Mouse (Mus musculus): ENCODE results near the gene Lrmda. TPM values are rescaled to one million over a fixed set of nuclear protein-coding genes. Genes with fewer than 3 reads are reported as not detected.
A peak's percentile ranks its signal among the peaks of the same experiment; 100 is the strongest.

Gene Lrmda
- polyA plus RNA-seq, 1 experiment from 2014 or later, result 0.20 TPM

DNA sequence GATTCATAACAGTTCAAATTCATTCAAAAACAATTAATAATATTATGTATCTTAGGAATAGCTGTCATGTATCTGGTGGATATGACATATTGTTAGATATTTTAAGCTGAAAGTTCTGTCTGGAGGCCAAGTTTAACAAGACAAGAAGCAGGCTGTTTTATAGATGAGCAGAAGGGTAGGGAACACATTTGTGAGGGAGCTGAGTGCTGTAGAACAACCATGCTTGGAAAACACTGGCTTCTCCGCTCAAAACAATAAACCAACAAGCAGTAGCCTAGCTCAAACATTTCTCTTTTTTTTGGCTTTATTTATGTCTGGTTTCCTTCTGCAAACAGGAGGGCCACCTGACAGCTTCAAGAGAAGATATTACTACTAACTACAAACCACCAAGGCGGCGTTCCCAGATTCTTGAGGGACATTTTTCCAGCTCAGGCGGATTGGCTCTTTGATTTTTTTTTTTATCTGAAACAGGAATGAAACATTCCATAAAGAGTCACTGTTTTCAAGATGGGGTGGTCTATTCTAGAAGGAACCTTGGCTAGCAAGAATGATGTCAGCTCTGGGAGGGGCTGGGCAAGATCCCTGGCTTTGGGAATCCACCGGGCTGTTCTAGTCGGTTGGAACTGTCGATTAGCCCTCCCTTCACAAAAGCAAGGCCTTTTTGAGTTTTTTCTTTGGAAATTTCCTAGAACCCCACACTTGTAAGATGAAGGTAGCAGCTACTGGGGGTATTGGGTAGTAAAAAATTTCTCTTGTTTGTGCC is 304.2 kb downstream of the Lrmda start:
- H3K27me3 ChIP-seq (ENCODE audit: poor library complexity, severe bottlenecking), result peaks cover 6% of the 10 kb centered on the region; the same call in 1 of the 2 replicates
- DNase-seq (ENCODE audit: extremely low spot score, low spot score), result no peak
- H3K36me3 ChIP-seq (replicated peaks), result no peaks in the 10 kb centered on the region
- H3K9me3 ChIP-seq, result no peaks in the 10 kb centered on the region
- no peaks in the 10 kb centered on the region for H3K4me1 ChIP-seq
- no peak overlapping the region for H3K27ac ChIP-seq
- no peak overlapping the region for H3K4me3 ChIP-seq
- WGBS, result 95% methylated on average over 7 of the region's 7 CpGs

DNA sequence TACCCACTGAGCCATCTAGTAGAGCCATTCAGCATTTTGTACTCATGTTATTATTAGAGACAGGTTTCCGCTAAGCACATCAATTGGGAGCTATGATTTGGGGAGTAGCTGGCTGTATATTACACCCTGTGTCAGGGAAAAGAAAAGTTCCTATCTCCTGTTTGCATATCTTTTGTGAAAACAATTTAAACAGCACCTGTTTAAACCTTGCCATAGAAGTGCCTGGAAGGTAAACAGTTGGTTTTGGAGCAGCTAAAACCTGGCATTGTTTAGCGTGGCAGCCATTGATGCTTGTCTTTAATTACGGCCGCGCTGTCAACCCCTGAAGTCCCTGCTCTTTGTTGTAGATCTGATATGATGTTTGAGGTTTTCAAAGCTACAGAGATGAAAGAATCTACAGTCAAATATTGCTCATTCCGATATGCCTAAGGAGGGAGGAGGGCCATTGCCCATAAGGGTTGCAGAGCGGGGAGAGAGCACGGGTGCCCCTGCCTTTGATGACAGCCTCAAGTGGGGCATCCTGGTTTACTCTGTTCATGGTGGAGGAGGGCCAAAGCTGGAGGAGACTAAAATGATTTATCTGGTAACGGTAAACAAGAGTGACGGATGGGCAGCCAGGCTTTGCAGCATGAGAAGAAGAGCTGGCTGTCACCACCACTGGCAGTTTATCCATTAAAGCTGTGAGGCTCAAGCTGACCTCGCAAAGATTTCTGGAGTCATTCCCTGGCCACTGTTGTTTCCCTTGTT is 306.9 kb downstream of the Lrmda start:
- WGBS, result 93% methylated on average over 11 of the region's 11 CpGs
- Histone ChIP-seq H3K27ac (no peak overlapping the region), H3K27me3 (ENCODE audit: poor library complexity, severe bottlenecking) (peaks cover 19% of the 10 kb centered on the region; the same call in 1 of the 2 replicates)

DNA sequence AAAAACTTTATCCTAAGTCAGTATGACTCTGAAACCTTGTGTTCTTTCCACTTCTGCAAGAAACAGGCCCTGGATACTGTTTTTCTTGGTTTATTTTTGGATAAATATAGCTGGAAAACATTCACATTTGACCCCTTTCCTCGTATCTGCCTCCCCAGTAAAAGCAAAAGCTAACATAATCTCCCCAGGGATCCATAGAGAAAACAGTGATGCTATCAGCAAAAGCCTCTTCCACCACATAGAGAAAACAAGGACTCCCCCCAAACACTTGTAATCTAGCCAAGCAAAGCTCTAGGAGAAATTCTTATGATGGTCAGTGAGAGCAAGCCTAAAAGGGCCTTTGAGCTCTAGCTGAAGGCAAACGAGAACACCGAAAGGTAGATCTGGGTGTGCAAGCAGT is 309.7 kb downstream of the Lrmda start:
- Histone ChIP-seq H3K9me3 (no peaks in the 10 kb centered on the region), H3K4me1 (no peaks in the 10 kb centered on the region), H3K36me3 (replicated peaks) (no peaks in the 10 kb centered on the region), H3K27ac (no peak overlapping the region), H3K27me3 (ENCODE audit: poor library complexity, severe bottlenecking) (peaks cover 40% of the 10 kb centered on the region), H3K4me3 (no peak overlapping the region)
- 87% methylated on average over 3 of the region's 3 CpGs for WGBS
- DNase-seq (ENCODE audit: extremely low spot score, low spot score), result no peak

More for the DNA sequence above, 306.9 kb downstream of the Lrmda start:
- no peaks in the 10 kb centered on the region for H3K36me3 ChIP-seq (replicated peaks)
- H3K4me3 ChIP-seq, result no peak overlapping the region
- no peaks in the 10 kb centered on the region for H3K4me1 ChIP-seq
- no peak for DNase-seq (ENCODE audit: extremely low spot score, low spot score)
- H3K9me3 ChIP-seq, result no peaks in the 10 kb centered on the region

DNA sequence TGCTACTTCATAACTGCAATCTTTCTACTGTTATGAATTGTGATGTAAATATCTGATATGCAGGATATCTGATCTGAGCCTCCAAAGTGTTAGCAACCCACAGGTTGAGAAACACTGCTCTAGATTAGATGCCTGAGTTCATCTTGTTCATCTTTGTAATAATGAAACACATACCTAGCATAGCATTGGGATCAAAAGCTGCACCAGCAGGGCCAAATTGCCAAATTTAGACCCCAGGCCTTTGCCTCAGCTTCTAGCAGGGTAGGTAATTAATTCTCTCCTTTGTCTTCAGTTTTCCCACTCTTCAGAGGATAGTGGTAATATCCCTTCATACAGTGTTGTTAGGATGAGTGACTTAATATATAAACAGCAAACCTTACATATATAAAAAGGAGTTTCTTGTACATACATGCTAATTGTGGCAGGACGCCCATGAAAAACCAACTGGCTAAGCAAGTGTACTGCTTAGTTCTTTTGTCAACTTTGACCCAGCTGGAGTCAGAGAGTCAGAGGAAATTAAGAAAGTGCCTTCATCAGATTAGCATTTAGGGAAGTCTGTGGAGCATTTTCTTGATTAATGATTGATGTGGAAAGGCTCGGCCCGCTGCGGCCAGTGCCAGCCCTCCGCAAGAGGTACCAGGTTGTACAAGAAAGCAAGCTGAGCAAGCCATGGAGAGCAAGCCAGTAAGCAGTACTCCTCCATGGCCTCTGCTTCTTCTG is 315.7 kb downstream of the Lrmda start:
- Histone ChIP-seq H3K4me3 (no peak overlapping the region), H3K36me3 (replicated peaks) (no peaks in the 10 kb centered on the region), H3K9me3 (no peaks in the 10 kb centered on the region), H3K27ac (no peak overlapping the region), H3K27me3 (ENCODE audit: poor library complexity, severe bottlenecking) (peaks cover 72% of the 10 kb centered on the region), H3K4me1 (no peaks in the 10 kb centered on the region)
- no peak for DNase-seq (ENCODE audit: extremely low spot score, low spot score)
- WGBS, result 97% methylated on average over 5 of the region's 5 CpGs

DNA sequence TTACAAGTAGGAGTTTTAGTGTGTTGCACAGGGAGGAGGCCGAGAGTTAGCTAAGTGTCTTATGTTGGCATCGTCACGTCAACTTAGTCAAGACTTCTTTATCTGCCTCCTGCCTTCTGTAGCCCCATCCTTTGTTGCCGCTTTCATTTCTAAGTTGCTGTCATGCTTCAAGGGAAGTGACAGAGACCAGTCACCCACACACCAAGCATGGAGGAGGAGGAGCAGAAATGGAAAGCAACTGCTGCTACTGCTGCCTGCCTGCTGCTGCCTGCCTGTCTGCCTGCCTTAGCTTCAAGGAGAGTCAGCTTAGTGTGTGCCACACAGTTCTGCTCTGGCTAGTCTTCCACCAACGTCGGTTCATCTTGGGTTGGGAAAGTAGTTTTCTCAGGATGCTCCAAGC is 319.7 kb downstream of the Lrmda start:
- DNase-seq (ENCODE audit: extremely low spot score, low spot score), result no peak
- Histone ChIP-seq H3K36me3 (replicated peaks) (no peaks in the 10 kb centered on the region), H3K4me3 (no peak overlapping the region), H3K27me3 (ENCODE audit: poor library complexity, severe bottlenecking) (peaks cover 80% of the 10 kb centered on the region), H3K9me3 (no peaks in the 10 kb centered on the region), H3K4me1 (peaks cover 19% of the 10 kb centered on the region), H3K27ac (no peak overlapping the region)
- 87% methylated on average over 6 of the region's 6 CpGs for WGBS

DNA sequence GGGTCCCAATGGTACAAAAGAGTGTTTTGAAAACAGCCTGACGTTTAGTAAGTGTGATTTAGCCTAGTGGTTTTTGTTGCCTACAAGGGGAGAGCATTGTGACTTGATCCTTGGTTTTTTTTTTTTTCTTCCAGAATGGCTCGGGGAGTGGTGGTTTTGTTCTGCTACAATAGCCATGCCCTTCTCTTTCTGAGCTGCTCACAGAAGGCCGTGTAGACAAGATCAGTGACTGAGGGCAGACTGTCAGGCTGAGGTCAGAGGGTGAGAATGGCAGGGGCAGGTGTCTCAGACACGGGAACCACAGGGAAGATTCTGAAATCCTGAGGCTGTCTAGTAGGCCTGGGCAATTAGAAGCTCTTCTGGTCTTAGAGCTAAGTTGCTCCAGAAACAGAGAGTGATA is 323.8 kb downstream of the Lrmda start:
- H3K9me3 ChIP-seq, result no peaks in the 10 kb centered on the region
- peaks cover 100% of the 10 kb centered on the region for H3K27me3 ChIP-seq (ENCODE audit: poor library complexity, severe bottlenecking)
- no peaks in the 10 kb centered on the region for H3K36me3 ChIP-seq (replicated peaks)
- 13% methylated on average over 4 of the region's 4 CpGs for WGBS
- H3K27ac ChIP-seq, result no peak overlapping the region
- H3K4me1 ChIP-seq, result peaks cover 19% of the 10 kb centered on the region
- no peak overlapping the region for H3K4me3 ChIP-seq
- DNase-seq (ENCODE audit: extremely low spot score, low spot score), result no peak

DNA sequence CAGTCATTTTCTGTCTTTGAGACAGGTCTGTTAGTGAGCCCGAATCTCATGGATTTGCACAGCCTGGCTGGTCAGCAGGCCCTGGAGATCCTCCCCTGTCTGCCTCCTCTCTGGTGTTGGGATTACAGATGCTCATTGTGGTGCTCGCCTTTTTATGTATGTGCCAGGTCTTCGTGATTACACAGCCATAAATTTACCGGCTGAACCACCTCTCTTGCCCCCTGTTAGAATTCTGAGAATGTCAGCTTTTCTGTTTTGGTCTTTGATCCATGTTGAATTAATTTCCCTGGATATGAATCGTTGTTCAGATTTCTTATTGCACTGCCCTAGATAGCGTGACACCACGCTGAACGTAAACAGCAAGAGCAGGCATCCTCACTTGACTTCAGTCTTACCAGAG is 325.7 kb downstream of the Lrmda start:
- Histone ChIP-seq H3K9me3 (no peaks in the 10 kb centered on the region), H3K4me3 (no peak overlapping the region), H3K27ac (no peak overlapping the region), H3K4me1 (peaks cover 19% of the 10 kb centered on the region), H3K36me3 (replicated peaks) (no peaks in the 10 kb centered on the region), H3K27me3 (ENCODE audit: poor library complexity, severe bottlenecking) (peaks cover 97% of the 10 kb centered on the region)
- DNase-seq (ENCODE audit: extremely low spot score, low spot score), result no peak
- WGBS, result 87% methylated on average over 8 of the region's 8 CpGs

DNA sequence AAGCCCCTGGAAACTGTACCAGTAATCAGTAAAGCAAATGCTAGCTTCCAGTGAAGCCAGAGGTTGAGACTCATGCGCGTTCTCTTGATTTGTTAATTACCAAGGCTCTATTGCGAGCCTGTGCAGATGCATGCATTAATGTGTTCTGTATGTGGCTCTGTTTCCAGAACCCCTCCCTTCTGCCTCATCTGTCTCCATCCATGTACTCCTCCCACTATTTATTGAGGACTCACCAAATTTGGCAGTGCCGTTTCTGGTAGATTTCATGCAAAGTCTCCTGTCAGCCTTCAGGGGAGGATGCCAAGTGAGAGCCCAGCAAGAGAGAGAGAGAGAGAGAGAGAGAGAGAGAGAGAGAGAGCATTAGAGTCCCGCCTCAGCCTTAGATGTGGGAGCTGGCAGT is 334.1 kb downstream of the Lrmda start:
- 90% methylated on average over 5 of the region's 5 CpGs for WGBS
- Histone ChIP-seq H3K4me3 (no peak overlapping the region), H3K4me1 (peaks cover 28% of the 10 kb centered on the region), H3K36me3 (replicated peaks) (no peaks in the 10 kb centered on the region), H3K27me3 (ENCODE audit: poor library complexity, severe bottlenecking) (peaks cover 67% of the 10 kb centered on the region), H3K27ac (no peak overlapping the region), H3K9me3 (no peaks in the 10 kb centered on the region)
- no peak for DNase-seq (ENCODE audit: extremely low spot score, low spot score)

DNA sequence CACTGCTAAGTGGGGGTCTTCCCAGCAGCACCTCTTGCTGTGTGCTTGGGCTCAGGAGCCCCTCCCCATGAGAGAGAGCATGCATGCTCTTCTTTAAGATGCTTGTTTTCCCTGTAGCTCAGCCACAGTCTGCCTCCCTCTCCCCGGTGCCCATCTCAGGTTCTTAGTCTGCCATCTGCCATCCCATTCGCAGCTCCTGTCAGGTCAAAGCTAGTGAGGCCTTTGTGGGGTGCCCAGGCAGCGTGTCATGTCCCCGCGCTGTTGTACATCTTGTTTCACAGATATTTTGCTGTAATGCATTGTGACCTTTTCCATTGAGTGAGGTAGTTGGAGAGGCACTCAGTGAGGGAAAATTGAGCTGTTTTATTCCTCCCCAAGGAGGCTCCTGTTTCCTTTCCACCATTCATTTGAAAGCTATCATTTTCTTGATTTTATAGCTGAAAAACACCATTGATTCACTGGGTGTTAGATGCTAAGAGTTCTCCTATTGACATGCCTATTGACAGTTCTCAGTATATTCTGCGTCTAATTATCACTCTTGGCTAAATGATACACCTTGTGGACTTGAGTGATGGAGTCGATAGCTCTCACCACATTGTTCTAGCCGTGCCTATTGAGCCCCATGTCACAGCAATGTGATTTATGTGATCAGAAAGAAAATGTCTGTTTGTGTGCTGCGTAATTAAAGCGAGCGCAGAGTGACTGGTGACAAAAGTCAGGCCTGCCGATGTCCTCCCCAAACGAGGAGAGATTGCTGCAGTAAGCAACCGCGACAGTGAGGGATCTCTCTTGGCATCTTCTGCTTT is 335.5 kb downstream of the Lrmda start:
- Histone ChIP-seq H3K27me3 (ENCODE audit: poor library complexity, severe bottlenecking) (peaks cover 69% of the 10 kb centered on the region), H3K27ac (no peak overlapping the region; the same call in 1 of the 2 replicates)
- 79% methylated on average over 15 of the region's 15 CpGs for WGBS

DNA sequence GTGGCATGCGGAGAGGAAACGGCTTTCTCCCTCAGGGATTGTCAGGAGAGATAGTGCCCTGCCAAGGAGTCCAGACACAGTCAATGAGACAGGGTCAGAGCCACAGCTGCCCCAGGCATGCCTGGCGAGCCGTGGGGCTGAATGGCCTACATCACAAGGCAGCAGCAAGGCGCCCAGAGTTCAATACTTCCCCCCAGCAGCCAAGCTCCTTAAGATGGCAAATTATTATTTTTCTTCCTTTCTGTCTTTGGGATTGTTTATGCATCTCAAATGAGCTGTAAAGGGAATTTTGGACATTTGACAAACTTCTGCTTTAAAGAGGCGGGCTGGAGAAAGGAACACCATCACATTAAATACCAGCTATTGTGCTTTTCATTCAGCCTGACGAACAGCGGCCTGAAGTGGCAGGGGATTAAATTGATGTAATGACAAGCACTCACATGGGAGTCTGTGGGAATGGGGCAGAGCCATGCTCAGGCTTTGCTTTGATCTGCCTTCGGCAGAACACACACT is 338.5 kb downstream of the Lrmda start:
- 20% methylated on average over 9 of the region's 9 CpGs for whole genome bisulfite sequencing
- H3K27me3 ChIP-seq (ENCODE audit: poor library complexity, severe bottlenecking), result peaks cover 93% of the 10 kb centered on the region
- H3K36me3 ChIP-seq (replicated peaks), result no peaks in the 10 kb centered on the region
- peak overlapping the region; percentile 54 for H3K27ac ChIP-seq
- peaks cover 34% of the 10 kb centered on the region for H3K4me1 ChIP-seq
- H3K4me3 ChIP-seq, result no peak overlapping the region
- DNase-seq (ENCODE audit: extremely low spot score, low spot score), result peak; percentile 50
- H3K9me3 ChIP-seq, result no peaks in the 10 kb centered on the region

More for the DNA sequence above, 335.5 kb downstream of the Lrmda start:
- no peaks in the 10 kb centered on the region for H3K36me3 ChIP-seq (replicated peaks)
- no peaks in the 10 kb centered on the region for H3K9me3 ChIP-seq
- peaks cover 34% of the 10 kb centered on the region for H3K4me1 ChIP-seq
- DNase-seq (ENCODE audit: extremely low spot score, low spot score), result peak; percentile 13
- no peak overlapping the region for H3K4me3 ChIP-seq

DNA sequence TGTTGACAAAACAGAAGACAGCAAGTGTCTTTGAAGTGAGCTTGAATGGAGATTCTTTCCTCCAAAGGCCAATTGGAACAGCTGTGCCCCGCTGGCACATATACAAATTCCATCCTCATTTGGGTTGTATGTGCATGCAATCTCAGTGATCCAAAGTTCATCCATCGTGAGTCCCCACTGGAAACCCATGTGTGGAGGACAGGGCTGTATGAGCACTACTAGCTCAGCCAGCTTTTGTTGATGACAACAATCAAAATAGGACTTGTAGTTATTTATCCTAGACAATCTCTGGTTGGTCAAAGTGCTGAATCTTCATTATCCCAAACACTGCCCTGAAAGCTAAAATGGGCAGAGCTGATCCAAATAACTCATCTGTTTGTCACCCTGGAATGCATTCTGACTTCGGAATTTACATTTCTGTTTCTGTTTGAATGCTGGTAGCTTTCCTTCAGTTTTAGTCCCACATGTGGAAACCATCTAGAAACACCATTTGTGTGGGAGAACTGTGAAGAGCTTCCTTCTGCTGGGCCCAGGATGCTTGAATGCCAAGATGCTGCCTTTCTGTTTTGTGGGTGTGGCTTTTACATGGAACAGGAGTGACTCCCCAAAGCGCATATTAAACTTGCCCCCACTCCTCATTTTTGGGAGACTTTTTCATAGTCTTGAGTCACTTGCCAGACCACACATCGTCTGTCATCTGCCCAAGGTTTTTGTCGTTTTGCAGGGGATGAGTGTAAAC is 344.7 kb downstream of the Lrmda start:
- no peaks in the 10 kb centered on the region for H3K9me3 ChIP-seq
- H3K4me1 ChIP-seq, result peaks cover under 1% of the 10 kb centered on the region; the same call in 1 of the 2 replicates
- no peaks in the 10 kb centered on the region for H3K36me3 ChIP-seq (replicated peaks)
- H3K27me3 ChIP-seq (ENCODE audit: poor library complexity, severe bottlenecking), result peaks cover 71% of the 10 kb centered on the region
- no peak overlapping the region for H3K27ac ChIP-seq
- H3K4me3 ChIP-seq, result no peak overlapping the region
- DNase-seq (ENCODE audit: extremely low spot score, low spot score), result no peak
- WGBS, result 91% methylated on average over 6 of the region's 6 CpGs

All from forebrain, embryonic 10.5 days (tissue).